Mouse (Mus musculus) CH12.LX (cell line): Measurements from ENCODE around the gene Foxp1. TPM values are rescaled to one million over a fixed set of nuclear protein-coding genes. Genes with fewer than 3 reads are reported as not detected.

ENCODE experiments used
- DNase-seq: peaks from one replicate; pipeline ENCODE4 v3.0.0-alpha.2; 2013; ENCODE audit errors: extremely low read depth
- H3K27ac ChIP-seq: 2 replicates; pipeline ENCODE4 v1.5.1; 2012; ENCODE audit warnings: low read depth, mild to moderate bottlenecking, control low read depth, moderate library complexity; ENCODE audit not compliant: insufficient read depth
- H3K27me3 ChIP-seq: replicated peaks from 2 replicates; pipeline ENCODE3; 2012; ENCODE audit warnings: inconsistent platforms
- H3K36me3 ChIP-seq, 2 experiments: replicated peaks in 1 of 2; 2 replicates each; pipeline versions ENCODE3 to v1.6.1; 2012; ENCODE audit warnings: inconsistent platforms in 1 of 2, low read length in 1 of 2, mild to moderate bottlenecking in 1 of 2, mixed read lengths in 1 of 2, moderate library complexity in 1 of 2; ENCODE audit not compliant: control insufficient read depth in 1 of 2, insufficient read depth in 1 of 2
- H3K4me1 ChIP-seq, 2 experiments: 2 replicates each; pipeline ENCODE4 v1.6.1; 2012; ENCODE audit warnings: inconsistent platforms in 1 of 2, moderate library complexity in 1 of 2; ENCODE audit not compliant: insufficient read depth in 2 of 2, control insufficient read depth in 1 of 2
- H3K4me2 ChIP-seq: 2 replicates; pipeline ENCODE4 v1.6.1; 2012; ENCODE audit warnings: low read depth, mild to moderate bottlenecking, control low read depth; ENCODE audit not compliant: poor library complexity, insufficient read depth, severe bottlenecking
- H3K4me3 ChIP-seq, 3 experiments: fragments of 150-350 bp in 1 of 3; sonication (generic) in 1 of 3; replicated peaks in 1 of 3; 2 replicates each; pipeline versions ENCODE3 to v1.5.1; 2011 to 2012; ENCODE audit warnings: low read depth in 2 of 3, low read length in 2 of 3, mild to moderate bottlenecking in 2 of 3, moderate library complexity in 2 of 3, control low read depth in 1 of 3, improper control_type of control experiment in 1 of 3, inconsistent platforms in 1 of 3, mixed read lengths in 1 of 3; ENCODE audit not compliant: poor library complexity in 1 of 3
- H3K79me2 ChIP-seq: replicated peaks from 2 replicates; pipeline ENCODE4 v1.6.1; 2012; ENCODE audit warnings: mild to moderate bottlenecking, moderate library complexity; ENCODE audit not compliant: control insufficient read depth, poor library complexity, insufficient read depth, severe bottlenecking; ENCODE audit errors: extremely low read depth
- H3K9ac ChIP-seq: 2 replicates; pipeline ENCODE4 v1.6.1; 2012; ENCODE audit warnings: low read depth, mild to moderate bottlenecking, control low read depth, moderate library complexity; ENCODE audit not compliant: insufficient read depth
- H3K9me3 ChIP-seq: replicated peaks from 2 replicates; pipeline ENCODE3; 2012; ENCODE audit warnings: low read length, inconsistent platforms, mixed read lengths
- BHLHE40 ChIP-seq: IDR thresholded peaks from 2 replicates; pipeline ENCODE4 v1.6.1; 2011; ENCODE audit warnings: mild to moderate bottlenecking, low read depth, low read length, improper control_type of control experiment
- CHD1 ChIP-seq: IDR thresholded peaks from 2 replicates; pipeline ENCODE4 v1.6.1; 2012; ENCODE audit warnings: low read depth, low read length, improper control_type of control experiment, inconsistent platforms
- EP300 ChIP-seq: IDR thresholded peaks from 2 replicates; pipeline ENCODE4 v1.6.1; 2011; ENCODE audit warnings: low read length, improper control_type of control experiment
- ETS1 ChIP-seq: conservative IDR thresholded peaks from 2 replicates; pipeline ENCODE4 v1.6.1; 2012; ENCODE audit warnings: low read depth, mild to moderate bottlenecking, inconsistent platforms, low read length, improper control_type of control experiment, moderate library complexity
- HCFC1 ChIP-seq: IDR thresholded peaks from 2 replicates; pipeline ENCODE4 v1.6.1; 2012; ENCODE audit warnings: low read depth, mild to moderate bottlenecking, inconsistent platforms, low read length, improper control_type of control experiment
- JUND ChIP-seq: conservative IDR thresholded peaks from 2 replicates; pipeline ENCODE4 v1.6.1; 2011; ENCODE audit warnings: low read depth, low read length, improper control_type of control experiment
- KAT2A ChIP-seq: IDR thresholded peaks from 2 replicates; pipeline ENCODE4 v1.6.1; 2012; ENCODE audit warnings: low read length, improper control_type of control experiment, inconsistent platforms; ENCODE audit not compliant: insufficient replicate concordance
- MAX ChIP-seq: IDR thresholded peaks from 2 replicates; pipeline ENCODE4 v1.6.1; 2011; ENCODE audit warnings: low read length, improper control_type of control experiment
- MEF2A ChIP-seq: IDR thresholded peaks from 2 replicates; pipeline ENCODE4 v1.6.1; 2014; ENCODE audit warnings: low read depth, mild to moderate bottlenecking, inconsistent platforms, low read length, improper control_type of control experiment, borderline replicate concordance
- MXI1 ChIP-seq: IDR thresholded peaks from 2 replicates; pipeline ENCODE4 v1.6.1; 2011; ENCODE audit warnings: mild to moderate bottlenecking, low read depth, low read length, improper control_type of control experiment
- MYC ChIP-seq: IDR thresholded peaks from 2 replicates; pipeline ENCODE4 v1.6.1; 2011; ENCODE audit warnings: low read depth, mild to moderate bottlenecking, improper control_type of control experiment, low read length
- NELFE ChIP-seq: IDR thresholded peaks from 2 replicates; pipeline ENCODE4 v1.6.1; 2011; ENCODE audit warnings: low read depth, low read length, improper control_type of control experiment
- POLR2AphosphoS2 ChIP-seq: IDR thresholded peaks from 2 replicates; pipeline ENCODE4 v1.6.1; 2011; ENCODE audit warnings: low read depth, low read length, improper control_type of control experiment
- RCOR1 ChIP-seq: conservative IDR thresholded peaks from 2 replicates; pipeline ENCODE4 v1.6.1; 2012; ENCODE audit warnings: low read depth, mild to moderate bottlenecking, inconsistent platforms, low read length, improper control_type of control experiment
- SIN3A ChIP-seq: IDR thresholded peaks from 2 replicates; pipeline ENCODE4 v1.6.1; 2012; ENCODE audit warnings: low read length, improper control_type of control experiment, inconsistent platforms
- SMC3 ChIP-seq: IDR thresholded peaks from 2 replicates; pipeline ENCODE4 v1.6.1; 2011; ENCODE audit warnings: low read depth, low read length, improper control_type of control experiment
- UBTF ChIP-seq: IDR thresholded peaks from 2 replicates; pipeline ENCODE4 v1.6.1; 2012; ENCODE audit warnings: low read depth, mild to moderate bottlenecking, inconsistent platforms, low read length, improper control_type of control experiment, moderate library complexity
- USF1 ChIP-seq: IDR thresholded peaks from 2 replicates; pipeline ENCODE4 v1.6.1; 2014; ENCODE audit warnings: low read depth, mild to moderate bottlenecking, inconsistent platforms, low read length, improper control_type of control experiment
- ZC3H11A ChIP-seq: IDR thresholded peaks from 2 replicates; pipeline ENCODE4 v1.6.1; 2012; ENCODE audit warnings: low read depth, mild to moderate bottlenecking, inconsistent platforms, low read length, improper control_type of control experiment
- ZNF384 ChIP-seq: IDR thresholded peaks from 2 replicates; pipeline ENCODE4 v1.6.1; 2012; ENCODE audit warnings: low read depth, low read length, improper control_type of control experiment, inconsistent platforms
- dilution Hi-C: fragments of 300-500 bp; cut with MboI; formaldehyde crosslinking; loops from 2 replicates; pipeline ENCODE4 v1.14.3; 2020; ENCODE audit warnings: low sequenced_read_pairs; ENCODE audit not compliant: extremely low pct_unique_long_range_greater_than_20kb, extremely low pct_ligation_motif_present
- in situ Hi-C: fragments of 300-500 bp; cut with MboI; formaldehyde crosslinking; loops from 3 replicates; pipeline ENCODE4 v1.14.3; 2019; ENCODE audit warnings: low sequenced_read_pairs, low pct_ligation_motif_present, low pct_unique_long_range_greater_than_20kb, mixed read lengths
- polyA plus RNA-seq: library from polyadenylated mRNA; unstranded; fragments of >175 nt; gene quantifications from 2 replicates; pipeline ENCODE4 v1.2.1, GENCODE M21; 2012; ENCODE audit warnings: low read depth; ENCODE audit not compliant: insufficient read length
- total RNA-seq, 2 experiments: library from RNA; depleted of rRNA; stranded (reverse); fragments of 300-350 nt in 1 of 2; fragments of >200 nt in 1 of 2; gene quantifications; 2 replicates each; pipeline ENCODE4 v1.2.3; 2012 to 2014

Gene Foxp1
- total and polyA plus RNA-seq, 3 experiments: 66.5 to 105 (median 87.4) TPM

- peak overlapping the region; percentile 31 for H3K27ac ChIP-seq
- no peaks in the 10 kb centered on the region for H3K27me3 ChIP-seq
- peaks cover 89% of the 10 kb centered on the region for H3K79me2 ChIP-seq
- no peak for TF ChIP-seq JUND
- TF ChIP-seq KAT2A: no peak
- TF ChIP-seq MYC: no peak
- TF ChIP-seq MAX: no peak
- TF ChIP-seq MXI1: no peak
- TF ChIP-seq NELFE: no peak
- no peak for TF ChIP-seq HCFC1
- no peaks in the 10 kb centered on the region for H3K9me3 ChIP-seq
- DNase-seq: peak; percentile 24
- H3K9ac ChIP-seq: no peak overlapping the region
- H3K4me2 ChIP-seq: peak overlapping the region; percentile 31; the same call in 1 of the 2 replicates
- H3K4me1 ChIP-seq: peaks cover 32 to 97% of the 10 kb centered on the region in 2 experiments
- in situ Hi-C loops: no loop called here
- no peak overlapping the region for H3K4me3 ChIP-seq
- dilution Hi-C loops: no loop called here
- H3K36me3 ChIP-seq: peaks cover 47 to 58% of the 10 kb centered on the region in 2 experiments
Observed at GRCm38 (mm10) chr6:98997742-98998141, 524.8 kb downstream of the Foxp1 start.

DNA sequence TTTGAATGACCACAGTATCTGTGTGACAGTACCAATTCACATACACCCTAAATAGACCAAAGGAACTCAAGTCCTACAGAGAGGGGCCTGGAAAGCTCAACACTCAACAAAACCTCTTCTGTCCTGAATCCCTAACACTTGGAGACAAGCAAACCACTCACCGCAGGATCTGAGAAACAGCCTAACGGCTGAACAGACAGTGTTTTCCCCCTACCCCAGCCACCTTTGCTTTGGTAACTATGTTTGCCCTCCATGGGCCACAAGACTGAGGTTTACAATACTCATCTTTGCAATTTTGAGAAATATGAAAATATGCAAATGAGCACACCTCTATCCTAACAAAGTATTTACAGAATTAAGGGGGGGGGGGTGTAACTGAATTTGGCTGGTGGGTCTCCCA, 525.7 kb downstream of the Foxp1 start:
- H3K27me3 ChIP-seq: no peaks in the 10 kb centered on the region
- no peak overlapping the region; the same call in 1 of the 2 replicates for H3K4me2 ChIP-seq
- TF ChIP-seq USF1 (no peak), POLR2AphosphoS2 (0 out of 2 replicates have a peak, but pooled peaks have one; percentile 53), SIN3A (0 out of 2 replicates have a peak, but pooled peaks have one; percentile 10), BHLHE40 (no peak), SMC3 (no peak), CHD1 (peak; percentile 60)
- H3K4me3 ChIP-seq: no peak overlapping the region
- no peaks in the 10 kb centered on the region for H3K9me3 ChIP-seq
- DNase-seq: no peak
- H3K4me1 ChIP-seq: peaks cover 36 to 99% of the 10 kb centered on the region in 2 experiments
- in situ Hi-C loops (no loop called here), dilution Hi-C loops (no loop called here)
- H3K79me2 ChIP-seq: peaks cover 94% of the 10 kb centered on the region
- peak overlapping the region; percentile 66 for H3K27ac ChIP-seq
- H3K36me3 ChIP-seq: peaks cover 38 to 55% of the 10 kb centered on the region in 2 experiments
- no peak overlapping the region; the same call in 1 of the 2 replicates for H3K9ac ChIP-seq

DNA sequence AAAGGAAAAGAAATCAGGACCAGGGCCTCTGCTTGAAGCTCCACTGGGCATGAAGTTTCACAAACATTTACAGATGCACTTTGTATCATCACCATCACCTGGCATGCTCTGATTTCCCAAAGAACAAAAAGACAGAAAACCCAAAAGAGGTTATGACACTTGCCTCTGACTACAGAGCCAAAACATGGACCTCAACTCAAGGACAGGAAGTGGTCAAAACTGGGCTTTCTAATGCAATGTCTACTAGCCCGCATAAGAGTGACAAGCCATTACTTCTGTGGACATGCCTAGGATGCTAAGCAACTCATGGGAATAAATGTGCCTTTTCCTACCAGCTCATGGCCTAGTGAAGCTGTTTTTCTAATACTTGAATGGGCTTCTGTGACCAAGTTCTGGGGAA, 526.2 kb downstream of the Foxp1 start:
- Histone ChIP-seq H3K27ac (peak overlapping the region; percentile 66), H3K9me3 (no peaks in the 10 kb centered on the region), H3K36me3 (peaks cover 38 to 55% of the 10 kb centered on the region in 2 experiments)
- TF ChIP-seq UBTF (no peak), ZNF384 (no peak), ETS1 (peak; percentile 41; the same call in 1 of the 2 replicates), POLR2AphosphoS2 (no peak), RCOR1 (no peak), ZC3H11A (no peak), HCFC1 (no peak), EP300 (0 out of 2 replicates have a peak, but pooled peaks have one; percentile 54), MEF2A (no peak)
- TF ChIP-seq, all 38 proteins: peak for 2
- dilution Hi-C loops (no loop called here), in situ Hi-C loops (no loop called here)
- H3K4me2 ChIP-seq: no peak overlapping the region; the same call in none of the 2 replicates
- H3K79me2 ChIP-seq: peaks cover 94% of the 10 kb centered on the region
- DNase-seq: peak; percentile 33
- no peaks in the 10 kb centered on the region for H3K27me3 ChIP-seq
- no peak overlapping the region; the same call in 1 of the 2 replicates for H3K9ac ChIP-seq
- peaks cover 36 to 99% of the 10 kb centered on the region in 2 experiments for H3K4me1 ChIP-seq
- H3K4me3 ChIP-seq: no peak overlapping the region
